Mouse (Mus musculus) embryonic facial prominence, embryonic 10.5 days (tissue): Measurements from ENCODE around the gene Srgap2. TPM values are rescaled to one million over a fixed set of nuclear protein-coding genes. Genes with fewer than 3 reads are reported as not detected.

ENCODE experiments used
- DNase-seq: peaks from one replicate; pipeline ENCODE4 v3.0.0-alpha.2; 2017; ENCODE audit warnings: low spot score
- H3K27ac ChIP-seq: fragments of 300-500 bp; sonication (generic); replicated peaks from 2 replicates; pipeline ENCODE4 v1.5.1; 2016; ENCODE audit warnings: mild to moderate bottlenecking
- H3K27me3 ChIP-seq: fragments of 300-500 bp; sonication (generic); replicated peaks from 2 replicates; pipeline ENCODE4 v1.6.1; 2016; ENCODE audit warnings: low read depth, mild to moderate bottlenecking; ENCODE audit not compliant: poor library complexity, severe bottlenecking
- H3K36me3 ChIP-seq: fragments of 300-500 bp; sonication (generic); replicated peaks from 2 replicates; pipeline ENCODE4 v1.6.1; 2016; ENCODE audit warnings: mild to moderate bottlenecking, moderate library complexity
- H3K4me1 ChIP-seq: fragments of 300-500 bp; sonication (generic); 2 replicates; pipeline ENCODE4 v1.6.1; 2016
- H3K4me3 ChIP-seq: fragments of 300-500 bp; sonication (generic); 2 replicates; pipeline ENCODE4 v1.5.1; 2016; ENCODE audit warnings: mild to moderate bottlenecking, moderate library complexity
- H3K9me3 ChIP-seq: fragments of 300-500 bp; sonication (generic); 2 replicates; pipeline ENCODE4 v1.6.1; 2016; ENCODE audit warnings: mild to moderate bottlenecking
- WGBS: fragments of 180-500 bp; shearing (Covaris S2); methylation state at CpG from one replicate; pipeline ENCODE4 v1.1.7; 2016; 5-methylcytosine and 5-hydroxymethylcytosine counted together
- polyA plus RNA-seq: library from polyadenylated mRNA; unstranded; fragments of >200 nt; fragmentation: Nextera tagmentation; extraction: Ambion mirVana; gene quantifications from 2 replicates; pipeline ENCODE4 v1.2.1, GENCODE M21; 2016

The Srgap2 gene
- polyA plus RNA-seq, 1 experiment from 2014 or later = 17.5 TPM

DNA sequence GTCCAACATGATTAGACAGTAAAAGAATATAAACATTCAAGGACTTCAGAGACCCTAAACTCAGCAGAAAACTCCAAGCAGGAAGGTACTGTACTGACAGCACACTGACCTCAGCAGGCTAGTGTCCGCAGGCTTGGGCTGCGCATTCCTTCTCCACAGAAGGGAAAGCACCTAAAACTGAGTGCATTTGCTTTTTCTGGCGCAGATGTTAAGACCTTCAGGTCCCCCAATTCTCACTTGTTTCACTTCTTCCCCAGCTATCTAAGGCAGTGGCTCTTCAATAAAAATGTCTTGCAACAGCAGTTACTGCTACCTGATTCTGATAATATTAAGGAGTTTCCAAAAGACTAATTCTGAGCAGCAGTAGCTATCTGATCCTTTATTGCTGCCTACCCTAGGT, 162.7 kb downstream of the Srgap2 start:
- no peak for DNase-seq
- H3K27ac ChIP-seq = no peak overlapping the region
- WGBS = 95% methylated on average over 3 of the region's 3 CpGs
- H3K4me3 ChIP-seq = no peak overlapping the region
- peaks cover 16% of the 10 kb centered on the region for H3K36me3 ChIP-seq
- no peaks in the 10 kb centered on the region for H3K4me1 ChIP-seq
- no peaks in the 10 kb centered on the region for H3K27me3 ChIP-seq
- no peaks in the 10 kb centered on the region for H3K9me3 ChIP-seq

DNA sequence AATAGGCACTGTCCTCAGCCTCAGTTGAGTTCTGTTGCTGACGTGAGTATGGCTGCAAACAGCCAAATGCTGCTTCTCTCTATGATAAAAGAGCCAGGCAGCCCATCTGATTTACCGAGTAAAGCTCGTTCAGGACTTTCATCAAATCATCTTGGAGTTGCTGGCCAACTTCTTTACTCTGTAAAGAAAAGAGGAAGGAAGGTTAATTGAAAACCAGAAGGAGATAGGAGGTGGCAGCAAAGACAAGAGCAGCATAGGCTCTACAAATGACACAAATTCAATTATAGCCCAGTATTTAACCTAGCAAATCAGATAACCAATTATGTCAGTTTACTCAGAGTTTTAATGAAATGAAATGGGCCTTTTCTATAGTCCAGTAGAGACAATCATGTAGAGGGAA, 163.3 kb downstream of the Srgap2 start:
- WGBS = 83% methylated on average over 3 of the region's 3 CpGs
- Histone ChIP-seq H3K36me3 (peaks cover 16% of the 10 kb centered on the region), H3K27ac (no peak overlapping the region), H3K27me3 (no peaks in the 10 kb centered on the region), H3K4me3 (no peak overlapping the region), H3K9me3 (no peaks in the 10 kb centered on the region), H3K4me1 (no peaks in the 10 kb centered on the region)
- DNase-seq = no peak

DNA sequence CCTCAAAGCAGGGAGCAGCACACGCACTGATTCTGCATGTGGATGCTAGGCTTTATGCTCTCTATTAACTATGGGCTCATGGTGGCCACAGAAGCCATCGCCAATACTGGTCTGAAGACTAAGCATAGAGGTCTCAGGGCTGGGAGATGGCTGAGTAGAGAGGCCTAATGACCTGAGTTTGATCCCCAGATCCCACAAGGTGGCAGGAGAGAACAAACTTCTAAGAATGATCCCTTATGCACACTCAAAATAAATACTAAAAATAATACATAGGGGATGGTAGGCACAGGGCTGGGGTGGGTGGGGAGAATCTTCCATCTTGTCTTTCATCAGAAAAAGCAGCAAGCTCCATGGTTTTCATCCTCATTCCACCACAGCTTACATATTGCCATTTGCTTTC, 165.1 kb downstream of the Srgap2 start:
- Histone ChIP-seq H3K9me3 (no peaks in the 10 kb centered on the region), H3K27ac (no peak overlapping the region), H3K36me3 (peaks cover 16% of the 10 kb centered on the region), H3K27me3 (no peaks in the 10 kb centered on the region), H3K4me1 (no peaks in the 10 kb centered on the region), H3K4me3 (no peak overlapping the region)
- WGBS = 91% methylated on average over 2 of the region's 2 CpGs
- DNase-seq = no peak

DNA sequence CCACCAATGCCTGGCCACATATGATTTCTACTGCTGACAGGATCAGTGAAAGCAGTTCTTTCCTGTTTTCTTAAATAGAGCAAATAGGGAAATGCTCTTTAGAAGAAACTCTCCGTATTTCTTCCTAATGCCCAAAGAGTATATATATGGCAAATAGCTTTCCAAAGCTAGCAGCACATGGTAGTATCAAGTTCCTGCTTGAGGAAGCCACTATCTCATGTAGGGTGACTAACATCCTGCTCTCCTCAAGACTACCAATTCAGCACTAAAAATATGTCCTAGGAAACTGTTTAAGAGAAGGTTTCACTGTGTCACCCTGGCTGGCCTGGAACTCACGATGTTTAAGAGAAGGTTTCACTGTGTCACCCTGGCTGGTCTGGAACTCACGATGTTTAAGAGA, 166.4 kb downstream of the Srgap2 start:
- Histone ChIP-seq H3K36me3 (peaks cover 26% of the 10 kb centered on the region), H3K4me1 (no peaks in the 10 kb centered on the region), H3K4me3 (no peak overlapping the region), H3K27ac (no peak overlapping the region), H3K9me3 (no peaks in the 10 kb centered on the region), H3K27me3 (no peaks in the 10 kb centered on the region)
- 91% methylated on average over 3 of the region's 3 CpGs for WGBS
- no peak for DNase-seq

DNA sequence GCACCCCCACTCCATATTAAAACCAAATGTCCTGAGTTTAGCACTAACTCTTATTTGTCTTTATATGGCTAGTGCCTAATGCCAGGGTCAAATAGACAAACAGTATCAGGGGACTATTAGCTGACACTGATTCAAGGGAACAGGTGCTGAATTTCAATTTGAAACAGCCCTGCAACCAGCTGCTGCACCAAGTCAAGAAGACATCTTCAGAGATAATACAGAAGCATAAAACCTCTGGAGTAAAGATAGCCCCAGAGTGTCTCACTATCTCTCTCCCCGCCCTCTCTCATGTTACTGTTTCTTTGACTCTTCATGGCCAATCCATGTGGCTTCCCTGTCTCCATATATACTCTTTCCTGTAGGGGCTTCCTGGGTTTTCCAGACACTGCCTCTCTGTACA, 167.5 kb downstream of the Srgap2 start:
- Histone ChIP-seq H3K27ac (no peak overlapping the region), H3K4me1 (no peaks in the 10 kb centered on the region), H3K27me3 (no peaks in the 10 kb centered on the region), H3K36me3 (peaks cover 38% of the 10 kb centered on the region), H3K4me3 (no peak overlapping the region), H3K9me3 (no peaks in the 10 kb centered on the region)
- 87% methylated on average over 1 of the region's 1 CpGs for WGBS
- DNase-seq = no peak

DNA sequence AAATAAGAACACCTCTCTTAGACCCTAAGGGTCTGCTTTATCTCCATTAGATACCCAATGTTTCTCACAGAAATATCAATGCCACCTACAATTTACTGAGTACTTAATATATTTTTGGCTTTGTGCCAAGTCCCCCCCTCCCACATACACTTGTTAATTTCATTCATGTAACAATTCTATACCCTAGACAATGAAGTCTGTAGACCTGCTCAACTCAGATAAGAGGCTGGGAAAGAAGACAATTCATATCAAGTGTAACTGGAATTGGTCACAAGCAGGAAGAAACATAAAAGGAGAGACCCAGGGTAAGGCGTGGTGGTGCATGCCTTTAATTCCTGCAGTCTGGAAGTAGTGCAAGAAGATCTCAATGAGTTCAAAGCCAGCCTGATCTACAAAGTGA, 169.9 kb downstream of the Srgap2 start:
- Histone ChIP-seq H3K4me3 (no peak overlapping the region), H3K36me3 (peaks cover 33% of the 10 kb centered on the region), H3K9me3 (no peaks in the 10 kb centered on the region), H3K4me1 (no peaks in the 10 kb centered on the region), H3K27me3 (no peaks in the 10 kb centered on the region), H3K27ac (no peak overlapping the region)
- WGBS = 90% methylated on average over 1 of the region's 1 CpGs
- no peak for DNase-seq

DNA sequence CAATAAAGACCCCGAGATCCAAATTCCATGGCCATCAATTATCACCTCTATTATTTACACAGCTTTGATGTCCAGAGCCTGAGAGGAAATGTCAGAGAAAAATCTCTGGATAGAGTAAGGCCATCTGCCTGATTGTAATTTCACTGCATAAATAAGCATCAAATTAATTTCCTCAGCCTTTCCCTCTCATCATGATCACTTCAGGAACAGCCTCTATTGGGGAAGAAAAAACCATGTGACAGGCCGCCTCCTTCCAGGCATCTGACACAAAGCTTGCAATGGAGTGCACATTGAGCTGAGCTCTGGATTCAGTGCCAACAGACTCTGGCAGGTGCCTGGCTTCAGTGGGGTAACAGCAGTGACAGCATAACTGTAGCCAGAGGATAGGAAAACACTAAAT, 175.7 kb downstream of the Srgap2 start:
- H3K4me1 ChIP-seq = no peaks in the 10 kb centered on the region

DNA sequence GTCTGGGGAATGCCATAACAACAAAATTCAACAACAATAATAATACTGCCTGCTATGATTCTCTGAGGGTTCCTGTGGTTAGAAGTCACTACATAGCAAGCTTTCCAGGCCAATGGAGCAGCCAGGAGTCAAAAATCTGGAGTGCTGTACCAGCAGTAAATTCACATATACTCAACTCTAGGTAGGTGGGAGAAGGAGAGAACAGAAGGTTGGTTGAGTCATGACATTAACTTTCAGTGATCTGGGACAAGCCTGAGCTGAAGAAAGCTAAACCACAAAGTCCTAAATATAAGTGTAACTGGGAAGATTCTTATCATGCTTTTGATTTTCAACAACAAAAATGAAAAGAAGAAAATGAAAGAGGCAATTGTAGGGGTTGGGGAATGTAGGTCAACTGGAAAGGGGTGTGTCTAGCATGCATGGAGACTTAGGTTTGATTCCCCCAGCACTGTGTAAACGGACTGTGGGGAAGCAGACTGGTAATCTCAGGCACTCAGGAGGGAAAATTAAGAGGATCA, 177.1 kb downstream of the Srgap2 start:
- H3K4me1 ChIP-seq = no peaks in the 10 kb centered on the region
- no peak for DNase-seq
- no peaks in the 10 kb centered on the region for H3K9me3 ChIP-seq
- 86% methylated on average over 1 of the region's 1 CpGs for WGBS
- no peaks in the 10 kb centered on the region for H3K27me3 ChIP-seq
- H3K36me3 ChIP-seq = peaks cover 54% of the 10 kb centered on the region
- H3K27ac ChIP-seq = no peak overlapping the region
- H3K4me3 ChIP-seq = no peak overlapping the region

More for the DNA sequence above, 175.7 kb downstream of the Srgap2 start:
- 80% methylated on average over 2 of the region's 2 CpGs for WGBS
- Histone ChIP-seq H3K27me3 (no peaks in the 10 kb centered on the region), H3K4me3 (no peak overlapping the region), H3K27ac (no peak overlapping the region), H3K9me3 (no peaks in the 10 kb centered on the region), H3K36me3 (peaks cover 58% of the 10 kb centered on the region)
- no peak for DNase-seq

DNA sequence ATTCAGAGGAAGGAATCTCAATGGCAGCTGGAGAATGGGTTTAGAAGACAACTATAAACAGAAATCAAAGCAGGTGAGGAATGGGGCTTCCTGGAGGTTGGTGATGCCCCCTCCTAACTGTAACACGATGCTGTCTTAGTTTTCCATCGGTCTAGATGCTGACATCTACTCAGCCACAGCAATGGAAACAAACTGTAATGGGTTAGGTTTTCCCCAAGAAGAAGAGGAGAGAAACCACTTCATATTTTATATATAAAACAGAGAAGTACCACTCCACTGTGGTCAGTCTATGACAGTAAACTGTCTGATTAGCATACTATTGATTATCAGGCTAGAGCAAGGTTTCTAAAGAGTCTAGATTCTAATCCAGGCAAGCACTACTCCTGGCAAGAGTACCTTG, 179.4 kb downstream of the Srgap2 start:
- Histone ChIP-seq H3K9me3 (no peaks in the 10 kb centered on the region), H3K27me3 (no peaks in the 10 kb centered on the region), H3K27ac (no peak overlapping the region), H3K36me3 (peaks cover 56% of the 10 kb centered on the region), H3K4me1 (no peaks in the 10 kb centered on the region), H3K4me3 (no peak overlapping the region)
- DNase-seq = no peak
- WGBS = 85% methylated on average over 2 of the region's 2 CpGs

DNA sequence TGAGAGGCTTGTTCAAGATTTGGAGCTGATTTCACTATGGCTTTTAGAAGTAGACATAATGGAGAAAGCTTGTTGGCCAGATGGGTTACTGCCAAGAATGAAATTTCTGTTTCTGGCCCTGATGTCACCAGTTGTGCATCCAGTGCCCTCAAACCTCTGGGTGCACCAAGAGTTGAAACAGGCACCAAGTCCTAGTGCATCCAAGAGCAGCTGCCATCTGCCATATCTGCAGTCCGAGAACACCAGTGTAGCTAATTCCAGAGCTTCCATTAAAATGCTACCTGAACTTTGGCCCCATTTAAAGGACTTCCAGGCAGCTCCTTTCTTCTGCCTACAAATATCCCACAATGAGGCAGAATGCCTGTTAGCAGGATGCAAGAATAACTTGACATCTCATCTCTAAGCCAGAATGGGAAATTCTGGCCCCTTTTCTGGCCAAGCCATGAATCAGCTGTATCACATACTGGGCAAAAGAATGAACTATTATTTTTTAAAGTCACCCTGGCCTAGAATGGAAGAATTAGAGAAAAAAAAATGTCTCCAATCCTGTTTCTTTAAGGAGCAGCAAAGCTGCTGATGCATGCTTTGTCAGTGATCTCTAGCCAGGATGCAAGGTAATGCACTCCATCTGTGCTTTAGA, 180.1 kb downstream of the Srgap2 start:
- 70% methylated on average over 1 of the region's 1 CpGs for WGBS
- DNase-seq = no peak
- H3K27ac ChIP-seq = no peak overlapping the region
- H3K27me3 ChIP-seq = no peaks in the 10 kb centered on the region
- no peaks in the 10 kb centered on the region for H3K4me1 ChIP-seq
- no peak overlapping the region for H3K4me3 ChIP-seq
- peaks cover 58% of the 10 kb centered on the region for H3K36me3 ChIP-seq
- no peaks in the 10 kb centered on the region for H3K9me3 ChIP-seq

DNA sequence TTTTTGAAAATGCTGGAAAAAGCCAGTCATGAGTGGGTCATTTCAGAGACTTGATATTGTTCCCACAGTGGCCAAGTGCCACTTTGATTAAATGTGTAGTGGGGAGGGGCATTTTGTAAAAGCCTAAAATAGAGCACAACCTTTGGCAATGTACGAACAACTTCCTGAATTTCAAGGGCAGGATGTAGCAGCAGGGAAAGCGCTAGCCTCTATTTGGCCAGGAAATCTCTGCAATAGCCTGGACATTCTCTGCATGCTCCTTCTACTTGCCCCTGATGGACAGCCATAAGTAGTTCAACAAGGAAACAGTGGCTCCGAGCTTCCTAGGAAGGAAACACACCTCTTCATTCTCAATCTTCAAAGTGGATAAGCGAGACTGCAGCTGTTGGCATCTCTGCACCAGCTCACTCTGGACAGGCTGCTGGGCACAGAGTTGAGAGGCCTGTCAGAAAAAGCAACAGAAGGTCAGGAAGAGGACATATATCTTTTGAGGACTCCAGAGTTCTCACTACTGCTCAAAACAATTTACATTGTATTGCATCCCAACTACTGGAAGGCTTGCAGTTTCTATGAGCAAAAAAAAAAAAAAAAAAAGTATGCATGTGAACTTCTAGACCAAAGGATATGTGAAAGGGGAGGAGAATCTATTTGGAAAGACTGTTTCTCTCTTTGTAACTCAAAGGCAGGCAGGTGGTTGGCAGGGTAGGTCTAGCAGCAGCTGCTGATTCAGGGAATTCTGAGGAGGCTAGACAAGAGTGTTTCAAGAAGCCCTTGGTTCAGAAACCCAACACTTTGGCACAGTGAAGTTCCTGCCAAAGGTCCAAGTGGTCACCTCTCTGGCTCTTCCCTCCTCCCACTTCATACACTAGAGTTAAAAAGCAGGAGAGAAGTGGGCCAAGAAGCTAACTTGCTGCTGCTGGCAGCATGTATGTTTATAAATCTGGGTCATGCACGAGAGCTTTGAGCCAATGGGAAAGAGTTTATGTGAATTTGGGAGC, 181.4 kb downstream of the Srgap2 start:
- H3K36me3 ChIP-seq = peaks cover 55% of the 10 kb centered on the region
- no peak overlapping the region for H3K4me3 ChIP-seq
- WGBS = 83% methylated on average over 5 of the region's 5 CpGs
- H3K27me3 ChIP-seq = no peaks in the 10 kb centered on the region
- DNase-seq = no peak
- no peaks in the 10 kb centered on the region for H3K4me1 ChIP-seq
- H3K9me3 ChIP-seq = no peaks in the 10 kb centered on the region
- no peak overlapping the region for H3K27ac ChIP-seq

DNA sequence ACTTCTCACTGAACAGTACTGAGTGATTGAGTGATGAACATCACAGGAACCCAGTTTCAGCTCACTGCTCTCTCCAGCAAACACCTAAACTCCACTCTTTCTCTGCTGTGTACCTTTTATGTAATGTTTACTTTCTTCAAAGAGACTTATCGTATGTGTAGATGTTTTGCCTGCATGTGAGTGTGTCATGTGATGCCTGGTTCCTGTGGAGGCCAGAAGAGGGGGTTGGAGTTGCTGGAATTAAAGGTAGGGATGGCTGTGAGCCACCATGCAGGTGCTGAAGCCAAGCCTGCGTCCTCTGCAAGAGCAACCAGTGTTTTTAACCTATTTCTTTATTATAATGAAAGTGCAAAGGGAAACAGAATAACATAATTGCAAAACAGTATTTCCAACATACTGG, 182.5 kb downstream of the Srgap2 start:
- H3K4me1 ChIP-seq = no peaks in the 10 kb centered on the region
- no peak for DNase-seq
- H3K9me3 ChIP-seq = no peaks in the 10 kb centered on the region
- H3K36me3 ChIP-seq = peaks cover 51% of the 10 kb centered on the region
- H3K27me3 ChIP-seq = no peaks in the 10 kb centered on the region
- H3K4me3 ChIP-seq = no peak overlapping the region
- no peak overlapping the region for H3K27ac ChIP-seq
- WGBS = 83% methylated on average over 2 of the region's 2 CpGs

DNA sequence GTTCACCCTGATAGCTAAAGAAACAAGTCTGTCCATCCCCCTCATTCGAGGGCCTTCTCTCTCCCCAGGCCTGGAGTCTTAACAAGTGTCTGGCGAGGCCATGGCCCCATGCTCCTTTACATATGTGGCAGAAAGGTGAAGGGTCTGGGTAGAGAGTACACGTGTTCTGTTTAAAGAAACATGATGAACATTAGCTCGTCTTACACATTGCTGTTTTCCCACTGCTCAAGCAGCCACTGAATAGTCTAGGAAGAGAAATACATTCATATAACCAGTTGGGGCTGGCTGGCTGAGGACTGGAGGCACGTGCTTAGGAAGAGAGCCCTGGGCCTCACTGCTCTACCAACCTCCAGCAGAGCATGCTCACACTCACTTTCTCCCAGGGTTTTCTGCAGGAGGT, 191.1 kb downstream of the Srgap2 start:
- no peaks in the 10 kb centered on the region for H3K27me3 ChIP-seq
- WGBS = 77% methylated on average over 5 of the region's 5 CpGs
- H3K4me1 ChIP-seq = no peaks in the 10 kb centered on the region
- H3K36me3 ChIP-seq = peaks cover 56% of the 10 kb centered on the region
- DNase-seq = no peak
- no peak overlapping the region for H3K27ac ChIP-seq
- no peak overlapping the region for H3K4me3 ChIP-seq
- H3K9me3 ChIP-seq = no peaks in the 10 kb centered on the region
